Mouse (Mus musculus): ENCODE results near the gene Blvra. TPM values are rescaled to one million over a fixed set of nuclear protein-coding genes. Genes with fewer than 3 reads are reported as not detected.
"Not testable (repeated sequence)": the region's sequence is repeated elsewhere in the genome, so short reads cannot be mapped to it uniquely, and the experiment has no call there.

Blvra gene
- total RNA-seq, 2 experiments from 2014 or later, result 23.1 to 24.9 TPM

GRCm38 (mm10) chr2:127135255-127135654 lies 64.8 kb downstream of the Blvra start:
- not testable (repeated sequence) for DNase-seq (ENCODE audit: low spot score in 2 of 2)

GRCm38 (mm10) chr2:127136979-127137378 lies 66.5 kb downstream of the Blvra start:
- peak in 1 of 2 experiments; percentile 37 for DNase-seq (ENCODE audit: low spot score in 2 of 2)

GRCm38 (mm10) chr2:127137838-127138420 lies 67.5 kb downstream of the Blvra start:
- no peak for DNase-seq (ENCODE audit: low spot score in 2 of 2)

- no peak for DNase-seq (ENCODE audit: low spot score in 2 of 2)
Measured at GRCm38 (mm10) chr2:127138449-127138848, 68.0 kb downstream of the Blvra start.

- no peak for DNase-seq (ENCODE audit: low spot score in 2 of 2)
Measured at GRCm38 (mm10) chr2:127139094-127139493, 68.6 kb downstream of the Blvra start.

- no peak for DNase-seq (ENCODE audit: low spot score in 2 of 2)
Measured at GRCm38 (mm10) chr2:127139605-127140004, 69.1 kb downstream of the Blvra start.

GRCm38 (mm10) chr2:127140011-127140410 lies 69.5 kb downstream of the Blvra start:
- DNase-seq (ENCODE audit: low spot score in 2 of 2), result no peak

GRCm38 (mm10) chr2:127142031-127142430 lies 71.6 kb downstream of the Blvra start:
- no peak for DNase-seq (ENCODE audit: low spot score in 2 of 2)

GRCm38 (mm10) chr2:127142577-127143157 lies 72.2 kb downstream of the Blvra start:
- no peak for DNase-seq (ENCODE audit: low spot score in 2 of 2)

- DNase-seq (ENCODE audit: low spot score in 2 of 2), result peak; percentile 64 to 78
Measured at GRCm38 (mm10) chr2:127143158-127144063, 72.9 kb downstream of the Blvra start, which contains the start of gene Itpripl1. Gene Itpripl1 (minus strand): TSS chr2:127143442.

- DNase-seq (ENCODE audit: low spot score in 2 of 2), result no peak
Measured at GRCm38 (mm10) chr2:127145699-127146098, 75.2 kb downstream of the Blvra start.

Small RNA genes within 50 kb of the gene (microRNA-seq; reads per million reads assigned to microRNA genes)
- not detected for gene Gm24081

Other genes starting within 250 kb of the Blvra start
- 10 to 100 TPM; 43.6 to 53.5 TPM for gene Trpm7, start 194.4 kb upstream of the Blvra start, total RNA-seq (2021)
- 10 to 100 TPM; 42.4 to 49.1 TPM for gene Sppl2a, start 137.4 kb upstream of the Blvra start, total RNA-seq (2021)
- gene Ap4e1, start 61.9 kb upstream of the Blvra start, total RNA-seq (2021), result 10 to 100 TPM; 11.5 to 14.3 TPM
- 10 to 100 TPM; 22.3 to 24.0 TPM for gene Ncaph, start 63.3 kb downstream of the Blvra start, total RNA-seq (2021)
- gene Itpripl1, start 72.8 kb downstream of the Blvra start, total RNA-seq (2021), result 10 to 100 TPM; 11.1 to 11.2 TPM
- 1 to 10 TPM in 1 of 2 experiments, under 1 TPM in 1; 0.67 to 1.2 TPM for gene 1810024B03Rik, start 137.6 kb downstream of the Blvra start, total RNA-seq (2021)
- gene Snrnp200, start 137.7 kb downstream of the Blvra start, total RNA-seq (2021), result 10 to 100 TPM; 65.2 to 65.8 TPM
- gene Ciao1, start 177.2 kb downstream of the Blvra start, total RNA-seq (2021), result 10 to 100 TPM; 51.0 to 55.2 TPM
- 10 to 100 TPM; 47.9 to 48.5 TPM for gene Tmem127, start 177.2 kb downstream of the Blvra start, total RNA-seq (2021)
- 100 to 1,000 TPM; 108 to 129 TPM for gene Stard7, start 199.6 kb downstream of the Blvra start, total RNA-seq (2021)